Mouse (Mus musculus) right cerebral cortex, adult 2 months (tissue): ENCODE results near the gene Taf8.

Experiments
- DNase-seq, 2 experiments: peaks; one replicate each; pipeline ENCODE4 v3.0.0; 2021 to 2022; ENCODE audit warnings: low spot score in 2 of 2

The Taf8 gene

GRCm38 (mm10) chr17:47484241-47484921 is 17.7 kb downstream of the Taf8 start:
- no peak for DNase-seq

- peak in 1 of 2 experiments; percentile 52 for DNase-seq
Measured at GRCm38 (mm10) chr17:47482401-47482800, 19.7 kb downstream of the Taf8 start.

GRCm38 (mm10) chr17:47479887-47480286 is 22.2 kb downstream of the Taf8 start:
- DNase-seq = no peak

- no peak for DNase-seq
Measured at GRCm38 (mm10) chr17:47475714-47476113, 26.4 kb downstream of the Taf8 start.

GRCm38 (mm10) chr17:47475181-47475580 is 26.9 kb downstream of the Taf8 start:
- DNase-seq = no peak

- no peak for DNase-seq
Measured at GRCm38 (mm10) chr17:47474250-47474649, 27.8 kb downstream of the Taf8 start.

- DNase-seq = peak; percentile 28 to 32
Measured at GRCm38 (mm10) chr17:47473434-47473974, 28.6 kb downstream of the Taf8 start.

- peak; percentile 25 to 28 for DNase-seq
Measured at GRCm38 (mm10) chr17:47472435-47473350, 29.4 kb downstream of the Taf8 start.

GRCm38 (mm10) chr17:47470686-47471085 is 31.4 kb downstream of the Taf8 start:
- DNase-seq = no peak

- DNase-seq = no peak
Measured at GRCm38 (mm10) chr17:47470121-47470520, 32.0 kb downstream of the Taf8 start.

GRCm38 (mm10) chr17:47469642-47470041 is 32.5 kb downstream of the Taf8 start:
- DNase-seq = no peak

- no peak for DNase-seq
Measured at GRCm38 (mm10) chr17:47468466-47468865, 33.6 kb downstream of the Taf8 start.

GRCm38 (mm10) chr17:47468063-47468462 is 34.0 kb downstream of the Taf8 start:
- DNase-seq = no peak

GRCm38 (mm10) chr17:47467659-47468058 is 34.4 kb downstream of the Taf8 start:
- DNase-seq = no peak

GRCm38 (mm10) chr17:47466284-47466683 is 35.8 kb downstream of the Taf8 start:
- DNase-seq = no peak

GRCm38 (mm10) chr17:47465016-47465415 is 37.1 kb downstream of the Taf8 start:
- DNase-seq = no peak

- DNase-seq = no peak
Measured at GRCm38 (mm10) chr17:47464248-47464965, 37.7 kb downstream of the Taf8 start.

GRCm38 (mm10) chr17:47462728-47463388 is 39.2 kb downstream of the Taf8 start:
- no peak for DNase-seq

- no peak for DNase-seq
Measured at GRCm38 (mm10) chr17:47462209-47462608, 39.9 kb downstream of the Taf8 start.

GRCm38 (mm10) chr17:47461688-47462087 is 40.4 kb downstream of the Taf8 start:
- DNase-seq = no peak

- DNase-seq = no peak
Measured at GRCm38 (mm10) chr17:47459341-47459919, 42.7 kb downstream of the Taf8 start.
